Mouse (Mus musculus) liver, postnatal 0 days (tissue): Measurements from ENCODE around the gene Tars2.

ENCODE experiments used
- CTCF ChIP-seq: sonication (generic); IDR thresholded peaks from 2 replicates; pipeline ENCODE4 v1.5.1; 2016; ENCODE audit warnings: antibody characterized with exemption, low read depth
- EP300 ChIP-seq: IDR thresholded peaks from 2 replicates; pipeline ENCODE4 v1.6.1; 2016; ENCODE audit warnings: antibody characterized with exemption, low read depth, mild to moderate bottlenecking

DNA sequence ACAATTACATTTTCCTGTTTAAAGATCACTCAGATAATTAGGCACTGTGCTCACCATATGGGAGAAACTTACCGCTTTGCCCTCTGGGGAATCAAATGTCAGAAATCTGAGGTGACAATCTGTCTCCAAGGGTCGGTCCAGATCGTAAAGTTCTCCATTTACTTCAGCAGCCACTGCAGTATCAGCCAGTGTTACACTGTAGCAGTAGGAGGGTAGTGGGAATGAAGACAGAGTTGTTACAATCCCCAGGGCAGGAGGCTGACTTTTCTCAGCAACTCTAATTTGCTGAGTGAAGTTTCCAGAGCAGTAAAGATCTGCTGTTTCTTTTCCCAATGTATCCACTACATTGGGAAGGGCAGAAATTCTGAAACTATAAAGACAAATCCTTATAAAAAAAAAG, 7.1 kb downstream of the Tars2 start:
- TF ChIP-seq CTCF (no peak), EP300 (no peak)
